10 mouse cellular contexts compared by ENCODE assay signal in genomic region chr6:146514531-146514948, GRCm38 (mm10). TPM values are rescaled to one million over a fixed set of nuclear protein-coding genes. Genes with fewer than 3 reads are reported as not detected.
DNase-seq lines count a peak whose midpoint lies in the region; ATAC-seq and TF ChIP-seq lines count a peak whose summit lies in the region.
"Had no signal": no experiment of that assay in that cellular context is flagged by ENCODE, and none has a peak within 500 bp of the region (broad histone marks: within the 10 kb centered on the region; RNA-seq: fewer than 3 reads in every experiment).

No protein-coding gene starts in this region.

- TF ChIP-seq POLR2A in testis, adult 2 months (IDR thresholded peaks at IDR 0.05; ENCODE audit: control insufficient read depth, low read depth, low read length) = no peak

- H3K27ac ChIP-seq in testis, adult 2 months (ENCODE audit: control insufficient read depth, insufficient read depth, low read depth, low read length) = no peak overlapping the region
- H3K27ac ChIP-seq: hindbrain, postnatal 0 days; neural tube, embryonic 12.5 days had no signal

- intact Hi-C loops in heart, postnatal 25 days (cut with DNase I) = no loop called here

- peak; percentile 35 for DNase-seq in heart, adult 8-10 months (ENCODE audit: low spot score)
- no peak for DNase-seq in heart, postnatal 25 days (ENCODE audit: low spot score)
- DNase-seq in testis, postnatal 14 days (ENCODE audit: low spot score) = no peak
- peak; percentile 14 to 26 for DNase-seq in lung, postnatal 4 days
- no peak for DNase-seq in Muller cell, postnatal 12 days (ENCODE audit: inconsistent ontology term)

- H3K4me3 ChIP-seq in testis, adult 2 months (ENCODE audit: control insufficient read depth, low read depth, low read length) = peak overlapping the region; percentile 80
- H3K4me3 ChIP-seq: neural tube, embryonic 12.5 days had no signal

- H3K4me1 ChIP-seq in testis, adult 2 months (ENCODE audit: control insufficient read depth, insufficient read depth, low read length) = peaks cover 3% of the 10 kb centered on the region
- H3K4me1 ChIP-seq: neural tube, embryonic 12.5 days had no signal

- H3K36me3 ChIP-seq in testis, adult 2 months (ENCODE audit: control insufficient read depth, insufficient read depth, low read length) = no peaks in the 10 kb centered on the region
- H3K36me3 ChIP-seq: neural tube, embryonic 12.5 days had no signal

- H3K27me3 ChIP-seq in testis, adult 2 months (ENCODE audit: control insufficient read depth, insufficient read depth, low read length) = no peaks in the 10 kb centered on the region
- H3K27me3 ChIP-seq: neural tube, embryonic 12.5 days had no signal

- ATAC-seq in cerebellum, adult (ENCODE audit: insufficient number of reproducible peaks, low FRiP score, low TSS enrichment) = no peak
- no peak for ATAC-seq in erythroblast, adult 5-6 weeks (replicated peaks; ENCODE audit: low FRiP score, poor library complexity, severe bottlenecking)
- ATAC-seq: hindbrain, postnatal 0 days had no signal

- TF ChIP-seq CTCF in testis, adult 2 months (IDR thresholded peaks at IDR 0.05; ENCODE audit: control insufficient read depth, insufficient read depth, insufficient replicate concordance, low read depth, low read length) = no peak

RNA-seq across cellular contexts. Expression of gene Itpr2, which starts 12.5 kb away (rescaled TPM):
- total RNA-seq in heart, adult 8-10 months (2022) = 10 to 100 TPM; 19.4 to 28.1 (median 21.2) TPM
- 10 to 100 TPM; 23.6 to 24.9 TPM for total RNA-seq in heart, postnatal 25 days (2021)
- polyA plus RNA-seq in testis, adult 2 months (2012; rRNA removed) = 5.5 and 6.9 TPM in 2 replicates
- 1.9 and 8.6 TPM in 2 replicates for total RNA-seq in erythroblast, adult 5-6 weeks (2015; ENCODE audit: low replicate concordance)
- total RNA-seq in erythroblast, adult 5-6 weeks (2017; ENCODE audit: low replicate concordance) = 8.1 and 8.4 TPM in 2 replicates

Comparison
In these comparisons a context has a peak if more than half of its experiments do, and no peak if none do; other contexts are left out.
1. DNase-seq: peak in heart, adult 8-10 months (single experiment) and lung, postnatal 4 days (2 of 2); none in heart, postnatal 25 days (single experiment), testis, postnatal 14 days (single experiment) and Muller cell, postnatal 12 days (single experiment).